Mouse (Mus musculus) granulocyte monocyte progenitor cell, adult 5-6 weeks (primary cell): Measurements from ENCODE around the gene Pth1r. TPM values are rescaled to one million over a fixed set of nuclear protein-coding genes. Genes with fewer than 3 reads are reported as not detected.
"Not testable (repeated sequence)": the region's sequence is repeated elsewhere in the genome, so short reads cannot be mapped to it uniquely, and the experiment has no call there.

Source experiments
- ATAC-seq: replicated peaks from 2 replicates; pipeline ENCODE4 v1.8.0; 2016; ENCODE audit warnings: mild to moderate bottlenecking, moderate TSS enrichment, inconsistent platforms; ENCODE audit not compliant: poor library complexity, severe bottlenecking
- total RNA-seq, 2 experiments: library from RNA; stranded (forward) in 1 of 2; stranded (reverse) in 1 of 2; fragments of 200-712, 200-1000 nt in 1 of 2; fragments of >200 nt in 1 of 2; fragmentation: Nextera tagmentation in 1 of 2; gene quantifications; 2 replicates each; pipeline ENCODE4 v1.2.3; 2014 to 2017

Gene Pth1r
- total RNA-seq, 2 experiments from 2014 or later, result 0.10 TPM; not detected in 1

DNA sequence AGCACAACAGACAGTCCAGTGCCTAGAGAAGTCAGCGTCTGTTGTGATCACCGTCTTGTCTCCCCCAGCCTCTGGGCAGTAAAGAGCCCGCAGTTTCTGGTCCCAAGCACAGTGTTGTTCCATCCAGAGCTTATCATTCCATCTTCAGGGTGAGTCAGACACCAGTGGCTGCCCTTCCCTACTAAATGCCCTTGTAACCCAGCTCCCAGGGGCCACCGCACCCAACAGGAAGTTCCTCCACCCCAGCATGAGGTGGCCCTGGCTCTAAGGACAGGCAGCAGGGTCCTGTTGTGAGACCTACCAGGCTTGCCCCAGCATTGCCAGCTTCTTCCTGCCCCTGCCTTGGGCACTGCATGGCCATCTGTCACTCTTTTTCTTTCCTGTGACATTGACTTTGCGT, 61.4 kb downstream of the Pth1r start:
- peak; percentile 75 for ATAC-seq

DNA sequence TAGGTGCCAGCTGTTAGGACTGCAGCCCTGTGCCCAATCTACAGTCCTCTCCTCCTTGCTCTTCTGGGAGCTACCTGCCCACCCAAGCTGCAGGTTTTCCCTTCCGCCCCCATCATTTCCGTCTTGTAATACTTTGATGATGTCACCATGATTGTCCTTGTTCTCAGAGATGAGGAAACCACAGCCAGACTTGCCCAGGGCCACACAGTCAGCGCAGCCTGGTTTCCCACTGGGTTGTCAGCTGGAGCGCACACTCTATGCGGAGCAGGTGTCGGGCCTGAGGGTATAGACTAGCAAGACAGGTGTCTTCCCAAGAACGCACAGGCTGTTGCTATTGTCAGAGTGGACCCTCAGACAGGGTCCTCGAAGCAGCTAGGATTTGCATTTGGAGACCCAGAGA, 61.8 kb downstream of the Pth1r start:
- ATAC-seq, result no peak

DNA sequence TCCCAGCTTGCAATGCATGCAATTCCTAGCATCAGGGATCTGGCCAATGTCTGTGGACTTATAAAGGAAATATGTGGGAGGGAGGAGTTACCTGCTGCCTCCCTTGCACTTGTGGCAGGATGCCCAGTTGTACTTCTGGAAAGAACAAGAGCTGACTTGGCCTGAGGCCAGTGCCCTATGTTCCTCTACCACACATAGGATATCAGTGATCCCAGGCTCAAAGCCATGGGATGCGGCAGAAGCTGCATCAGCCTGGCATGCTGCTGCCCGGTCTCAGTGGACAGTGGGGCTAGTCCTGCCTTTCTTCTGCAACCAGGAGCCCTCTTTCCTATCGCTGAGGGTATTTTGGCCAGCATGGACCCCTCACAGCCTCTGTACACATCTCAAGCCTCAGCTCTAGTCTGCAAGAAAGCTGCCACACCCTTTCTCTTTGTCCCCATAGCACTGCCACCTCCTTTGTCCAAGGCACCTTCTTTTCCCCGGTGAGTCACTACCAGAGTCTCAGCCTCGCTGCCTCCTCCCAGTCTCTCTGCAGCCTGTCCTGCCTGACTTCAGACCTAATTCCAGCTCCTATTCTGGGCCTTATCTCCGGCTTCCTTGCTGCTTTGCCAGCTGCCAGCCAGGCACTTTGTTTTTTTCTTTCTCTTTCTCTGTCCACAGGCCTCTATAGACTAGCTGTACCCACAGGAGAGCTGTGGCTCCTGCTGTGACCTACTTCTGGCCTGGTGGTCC, 62.7 kb downstream of the Pth1r start:
- ATAC-seq, result no peak

DNA sequence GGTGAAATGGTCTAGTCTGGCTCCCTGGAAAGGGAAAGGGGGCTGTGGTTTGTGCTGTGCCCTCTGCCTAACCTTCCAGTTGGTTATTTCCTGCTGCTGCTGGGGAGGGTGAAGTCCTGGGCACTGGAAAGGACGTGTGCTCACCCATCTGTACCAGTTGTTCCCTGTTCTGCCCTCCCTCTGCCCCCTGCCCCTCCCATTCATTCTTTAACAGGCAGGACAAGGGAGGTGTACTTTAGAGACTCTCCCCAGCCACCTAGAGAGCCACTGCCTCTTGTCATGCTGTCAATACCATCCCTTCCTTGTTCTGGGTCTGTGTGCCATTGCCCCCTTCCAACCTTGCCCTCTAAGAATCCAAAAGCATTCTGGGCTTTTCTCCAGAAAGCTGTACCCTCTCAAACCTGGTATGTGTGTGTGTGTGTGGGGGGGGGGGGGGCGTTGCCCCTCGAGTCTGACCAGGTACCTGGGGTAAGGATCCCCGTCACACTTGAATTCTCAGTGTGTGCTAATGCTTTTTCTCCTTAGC, 63.3 kb downstream of the Pth1r start:
- no peak for ATAC-seq

DNA sequence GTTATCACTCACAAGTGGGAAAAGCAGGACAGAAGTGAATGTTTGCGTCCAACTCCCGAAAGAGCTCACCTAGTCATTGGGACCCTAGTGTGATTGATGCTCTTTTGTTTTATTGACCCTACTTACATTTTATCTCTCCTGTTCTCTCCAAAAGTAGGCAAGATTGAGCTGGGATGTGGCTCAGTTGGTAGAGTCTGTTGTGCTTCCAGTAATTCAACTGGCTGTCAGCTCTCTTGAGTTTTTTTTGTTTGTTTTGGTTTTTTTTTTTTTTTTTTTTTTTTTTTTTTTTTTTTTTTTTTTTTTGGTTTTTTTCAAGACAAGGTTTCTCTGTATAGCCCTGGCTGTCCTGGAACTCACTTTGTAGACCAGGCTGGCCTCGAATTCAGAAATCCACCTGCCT, 64.2 kb downstream of the Pth1r start:
- not testable (repeated sequence) for ATAC-seq

DNA sequence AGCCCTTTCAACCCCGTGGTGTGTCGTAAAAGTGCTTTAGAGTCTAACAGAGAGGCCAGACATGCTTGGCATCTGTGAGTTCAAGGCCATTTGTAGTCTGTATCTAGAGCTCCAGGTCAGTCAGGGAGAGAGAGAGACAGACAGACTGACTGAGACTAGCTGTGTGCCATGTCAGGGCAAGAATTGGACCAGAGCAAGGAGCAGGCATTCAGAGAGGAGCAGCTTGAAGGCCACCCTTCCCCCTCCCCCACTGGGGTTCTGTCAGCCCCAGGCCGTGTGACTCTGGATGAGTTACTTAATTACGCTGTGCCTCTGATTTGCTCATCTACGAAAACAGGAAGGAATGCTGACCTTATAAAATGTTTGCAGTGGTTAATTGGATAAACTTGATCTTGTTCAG, 64.7 kb downstream of the Pth1r start:
- ATAC-seq, result peak; percentile 52

DNA sequence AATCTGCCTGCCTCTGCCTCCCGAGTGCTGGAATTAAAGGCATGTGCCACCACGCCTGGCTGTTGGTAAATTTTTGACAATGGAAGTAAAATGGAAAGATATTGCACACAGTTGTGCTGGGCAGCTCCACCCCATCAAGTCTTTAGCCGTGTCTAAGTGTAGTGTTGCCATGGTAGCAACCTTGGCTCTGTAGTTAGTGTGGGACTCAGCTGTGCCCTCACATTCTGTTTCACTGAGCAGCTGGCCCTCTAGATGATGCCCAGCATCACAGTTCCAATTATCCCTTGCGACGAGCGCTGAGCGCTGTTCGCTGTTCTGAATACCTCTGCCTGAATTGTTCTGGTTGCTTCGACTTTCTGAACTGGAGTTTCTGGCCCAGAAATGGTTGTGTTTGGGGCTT, 65.1 kb downstream of the Pth1r start:
- ATAC-seq, result no peak

DNA sequence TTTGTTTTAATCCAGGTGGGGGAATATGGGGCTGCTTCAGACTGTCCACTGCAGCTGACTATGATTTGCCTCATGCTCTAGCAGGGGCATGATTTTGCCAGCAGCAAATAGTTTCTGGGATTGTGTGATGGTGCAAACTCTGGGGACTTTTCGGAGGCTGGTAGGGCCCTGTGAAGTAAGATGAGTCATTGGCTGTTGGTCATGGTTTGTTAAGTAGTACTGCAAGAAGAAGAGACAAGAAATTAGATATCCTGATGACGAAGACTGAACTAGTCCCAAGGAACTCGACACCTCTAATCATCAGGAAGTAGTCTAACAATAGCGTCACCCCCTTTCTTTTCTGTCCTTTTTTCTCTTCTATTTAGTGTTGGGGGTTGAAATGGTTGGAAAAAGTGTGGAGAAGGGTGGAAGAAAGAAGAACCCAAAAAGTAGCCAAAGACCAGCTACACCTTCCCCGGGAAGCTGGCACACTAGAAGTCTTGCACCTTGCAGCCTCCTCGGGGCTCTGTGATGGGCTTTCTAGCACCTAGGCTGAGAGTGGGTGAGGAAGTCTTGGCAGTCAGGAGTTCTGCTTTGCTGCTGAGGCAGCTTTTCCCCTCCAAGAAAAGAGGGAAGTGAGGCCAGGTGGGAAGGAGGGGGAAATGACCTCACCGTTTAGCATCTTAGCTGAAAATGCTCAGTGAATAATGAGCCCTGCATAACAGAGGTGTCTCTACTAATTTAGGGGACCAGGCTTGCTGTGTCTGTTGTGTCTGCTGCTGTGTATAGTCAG, 66.0 kb downstream of the Pth1r start:
- ATAC-seq, result peak; percentile 36

DNA sequence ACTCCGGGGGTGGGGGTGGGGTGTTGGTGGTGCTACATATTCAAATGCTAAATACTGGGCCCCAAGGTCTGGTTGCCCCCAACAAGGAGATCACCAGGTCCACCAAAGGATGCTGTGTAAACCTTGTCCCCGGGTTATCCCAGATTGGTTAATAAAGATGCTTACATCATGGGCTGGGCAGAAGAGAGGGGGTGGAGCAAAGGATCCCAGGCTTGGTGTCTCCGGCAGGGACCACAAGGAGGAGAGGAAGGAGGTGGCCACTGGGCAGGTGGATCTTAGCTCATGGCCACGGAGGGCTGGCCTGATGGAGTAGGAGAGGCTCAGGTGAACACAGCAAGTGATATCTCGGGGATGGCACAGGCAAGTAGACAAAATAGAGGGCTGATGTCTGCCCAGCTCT, 68.1 kb downstream of the Pth1r start:
- ATAC-seq, result no peak

DNA sequence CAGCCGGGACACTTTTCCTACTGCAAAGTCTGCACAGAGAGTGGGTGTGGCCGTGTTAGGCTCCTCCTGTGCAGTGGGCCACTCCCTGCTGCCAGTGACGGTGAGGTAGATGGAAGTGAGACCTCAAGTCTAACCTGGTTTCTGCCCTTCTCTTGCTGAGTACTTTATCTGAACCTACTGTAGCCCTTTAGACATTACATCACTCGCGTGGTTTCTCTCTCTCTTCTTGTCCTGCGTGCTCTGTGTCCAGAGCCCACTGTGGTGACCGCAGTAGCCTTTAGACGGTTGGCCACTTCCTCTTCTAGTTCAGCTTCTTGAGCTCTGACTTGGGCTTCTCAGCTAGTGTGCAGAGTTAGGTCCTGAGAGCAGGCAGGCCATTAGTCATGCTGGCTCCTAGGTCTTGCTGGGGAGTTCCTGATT, 70.4 kb downstream of the Pth1r start:
- ATAC-seq, result peak; percentile 80

DNA sequence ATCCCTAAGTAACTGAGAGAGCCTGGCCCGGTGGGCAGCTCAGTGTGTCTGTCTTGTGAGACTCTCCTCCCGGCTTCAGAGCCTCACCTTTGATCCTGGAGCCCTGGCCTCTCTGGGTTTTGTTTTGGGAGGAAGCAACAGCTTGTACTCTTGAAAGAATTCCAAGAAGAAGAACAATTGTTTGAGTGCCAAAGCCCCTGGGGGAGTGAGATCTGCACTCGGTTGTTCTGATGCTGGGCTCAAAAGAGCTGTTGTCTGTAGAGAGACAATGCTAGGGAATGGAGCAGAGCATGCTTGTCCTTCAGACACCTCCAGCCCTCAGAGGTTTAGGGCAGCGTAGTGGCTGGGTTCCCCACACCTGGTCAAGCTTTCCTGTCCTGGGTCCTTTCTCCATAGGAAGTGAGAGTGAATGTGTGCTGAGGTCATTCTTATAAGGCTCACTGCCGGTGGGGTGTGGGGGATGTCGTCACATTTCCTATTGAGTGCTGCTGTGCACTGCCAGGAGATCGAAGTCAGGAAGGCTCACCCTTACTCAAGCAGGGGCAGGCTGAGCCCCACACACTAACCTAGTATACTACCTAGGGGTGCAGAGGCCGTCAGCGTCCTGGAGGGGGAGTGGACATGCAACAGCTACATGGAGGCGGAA, 73.7 kb downstream of the Pth1r start:
- ATAC-seq, result peak; percentile 41

DNA sequence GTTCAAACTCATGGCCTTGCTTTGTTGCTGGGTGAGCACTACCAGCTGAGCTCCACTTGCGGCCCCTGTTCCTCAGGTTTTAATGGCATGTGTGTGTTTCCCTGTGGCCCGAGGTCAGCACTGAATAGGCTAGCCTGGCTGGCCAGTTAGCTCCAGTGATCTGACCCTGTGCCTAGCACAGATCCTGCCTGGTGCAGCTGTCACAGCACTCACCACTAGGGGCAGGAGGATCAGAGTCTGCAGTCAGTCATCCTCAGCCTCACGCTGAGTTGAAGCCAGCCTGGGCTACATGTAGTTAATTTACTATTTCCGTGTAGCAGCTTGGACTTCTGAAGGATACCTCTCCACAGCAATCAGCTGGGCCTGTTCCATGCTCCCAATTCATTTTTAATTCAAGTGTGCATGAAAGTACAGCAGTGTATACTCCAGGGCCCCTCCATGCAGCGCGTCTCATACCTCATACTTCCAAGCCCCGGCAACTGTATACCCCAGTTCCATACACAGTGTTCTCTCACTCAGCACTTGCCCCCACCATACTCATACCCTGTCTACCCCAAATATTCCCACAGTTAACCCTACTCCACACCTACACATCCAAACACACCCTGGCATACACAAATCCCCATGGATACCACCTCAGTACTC, 74.4 kb downstream of the Pth1r start:
- ATAC-seq, result peak; percentile 24; the same call in 1 of the 2 replicates

Other genes with a start within 250 kb of the Pth1r start
- gene Setd2, start 214.5 kb downstream of the Pth1r start, total RNA-seq (2014; fragmentation: Nextera tagmentation), result 130 and 131 TPM in 2 replicates
- gene Setd2, start 214.5 kb downstream of the Pth1r start, total RNA-seq (2017), result 125 and 149 TPM in 2 replicates
- 4.4 and 4.5 TPM in 2 replicates for gene Nradd, start 122.7 kb downstream of the Pth1r start, total RNA-seq (2014; fragmentation: Nextera tagmentation)
- 0.99 and 4.7 TPM in 2 replicates for gene Nradd, start 122.7 kb downstream of the Pth1r start, total RNA-seq (2017)
- 37.5 and 49.2 TPM in 2 replicates for gene Nbeal2, start 93.0 kb downstream of the Pth1r start, total RNA-seq (2014; fragmentation: Nextera tagmentation)
- 11.0 and 13.9 TPM in 2 replicates for gene Nbeal2, start 93.0 kb downstream of the Pth1r start, total RNA-seq (2017)
- gene Ccdc12, start 90.6 kb downstream of the Pth1r start, total RNA-seq (2014; fragmentation: Nextera tagmentation), result 149 TPM in 2 replicates
- 98.5 and 104 TPM in 2 replicates for gene Ccdc12, start 90.6 kb downstream of the Pth1r start, total RNA-seq (2017)
- not detected in 2 replicates for gene Myl3, start 5.3 kb downstream of the Pth1r start, total RNA-seq (2014; fragmentation: Nextera tagmentation)
- gene Myl3, start 5.3 kb downstream of the Pth1r start, total RNA-seq (2017), result not detected in 2 replicates
- gene Prss42, start 51.0 kb upstream of the Pth1r start, total RNA-seq (2014; fragmentation: Nextera tagmentation), result not detected in 2 replicates
- gene Prss42, start 51.0 kb upstream of the Pth1r start, total RNA-seq (2017), result not detected in 2 replicates
- not detected in 2 replicates for gene Prss44, start 66.8 kb upstream of the Pth1r start, total RNA-seq (2014; fragmentation: Nextera tagmentation)
- not detected in 2 replicates for gene Prss44, start 66.8 kb upstream of the Pth1r start, total RNA-seq (2017)
- not detected in 2 replicates for gene Prss43, start 79.5 kb upstream of the Pth1r start, total RNA-seq (2014; fragmentation: Nextera tagmentation)
- gene Prss43, start 79.5 kb upstream of the Pth1r start, total RNA-seq (2017), result not detected in 2 replicates
- gene Prss45, start 87.4 kb upstream of the Pth1r start, total RNA-seq (2014; fragmentation: Nextera tagmentation), result not detected in 2 replicates
- not detected in 2 replicates for gene Prss45, start 87.4 kb upstream of the Pth1r start, total RNA-seq (2017)
- gene Prss46, start 97.4 kb upstream of the Pth1r start, total RNA-seq (2014; fragmentation: Nextera tagmentation), result not detected in 2 replicates
- gene Prss46, start 97.4 kb upstream of the Pth1r start, total RNA-seq (2017), result not detected in 2 replicates
- not detected in 2 replicates for gene Prss50, start 110.8 kb upstream of the Pth1r start, total RNA-seq (2014; fragmentation: Nextera tagmentation)
- gene Prss50, start 110.8 kb upstream of the Pth1r start, total RNA-seq (2017), result not detected in 2 replicates
- 0.41 TPM in 1 of 2 replicates, not detected in the other for gene Als2cl, start 132.7 kb upstream of the Pth1r start, total RNA-seq (2014; fragmentation: Nextera tagmentation)
- 0.04 TPM in 1 of 2 replicates, not detected in the other for gene Als2cl, start 132.7 kb upstream of the Pth1r start, total RNA-seq (2017)
- gene Tmie, start 133.0 kb upstream of the Pth1r start, total RNA-seq (2014; fragmentation: Nextera tagmentation), result not detected in 2 replicates
- not detected in 2 replicates for gene Tmie, start 133.0 kb upstream of the Pth1r start, total RNA-seq (2017)
- not detected in 2 replicates for gene Fam240a, start 169.7 kb upstream of the Pth1r start, total RNA-seq (2014; fragmentation: Nextera tagmentation)
- not detected in 2 replicates for gene Fam240a, start 169.7 kb upstream of the Pth1r start, total RNA-seq (2017)
- gene Tdgf1, start 199.0 kb upstream of the Pth1r start, total RNA-seq (2014; fragmentation: Nextera tagmentation), result not detected in 2 replicates
- not detected in 2 replicates for gene Tdgf1, start 199.0 kb upstream of the Pth1r start, total RNA-seq (2017)
- not detected in 2 replicates for gene Lrrc2, start 204.4 kb upstream of the Pth1r start, total RNA-seq (2014; fragmentation: Nextera tagmentation)
- gene Lrrc2, start 204.4 kb upstream of the Pth1r start, total RNA-seq (2017), result 0.21 TPM in 1 of 2 replicates, not detected in the other
- gene Rtp3, start 243.4 kb upstream of the Pth1r start, total RNA-seq (2014; fragmentation: Nextera tagmentation), result not detected in 2 replicates
- gene Rtp3, start 243.4 kb upstream of the Pth1r start, total RNA-seq (2017), result not detected in 2 replicates